Mouse (Mus musculus): Measurements from ENCODE around the gene Fxyd7. TPM values are rescaled to one million over a fixed set of nuclear protein-coding genes. Genes with fewer than 3 reads are reported as not detected.

The Fxyd7 gene
- polyA plus RNA-seq, 1 experiment from 2014 or later: 0.47 TPM

GRCm38 (mm10) chr7:31086175-31086755 lies 35.0 kb upstream of the Fxyd7 start:
- DNase-seq: no peak
- H3K27me3 ChIP-seq: no peaks in the 10 kb centered on the region
- no peak overlapping the region for H3K27ac ChIP-seq
- H3K9ac ChIP-seq: no peak overlapping the region
- WGBS (ENCODE audit: insufficient replicate concordance): 71% methylated on average over 9 of the region's 9 CpGs
- H3K9me3 ChIP-seq (replicated peaks): no peaks in the 10 kb centered on the region
- peaks cover 11% of the 10 kb centered on the region for H3K4me1 ChIP-seq (replicated peaks)
- H3K4me2 ChIP-seq: no peak overlapping the region
- no peak overlapping the region for H3K4me3 ChIP-seq (replicated peaks)
- ATAC-seq (ENCODE audit: low read depth): no peak
- no peaks in the 10 kb centered on the region for H3K36me3 ChIP-seq

GRCm38 (mm10) chr7:31085171-31085570 lies 33.9 kb upstream of the Fxyd7 start:
- H3K4me1 ChIP-seq (replicated peaks): peaks cover 11% of the 10 kb centered on the region

GRCm38 (mm10) chr7:31084140-31084539 lies 32.9 kb upstream of the Fxyd7 start:
- no peaks in the 10 kb centered on the region for H3K9me3 ChIP-seq (replicated peaks)
- H3K4me1 ChIP-seq (replicated peaks): peaks cover 11% of the 10 kb centered on the region
- H3K4me3 ChIP-seq (replicated peaks): no peak overlapping the region
- 50% methylated on average over 9 of the region's 9 CpGs for WGBS (ENCODE audit: insufficient replicate concordance)
- no peak overlapping the region for H3K4me2 ChIP-seq
- DNase-seq: no peak
- ATAC-seq (ENCODE audit: low read depth): no peak
- no peak overlapping the region for H3K9ac ChIP-seq
- H3K36me3 ChIP-seq: no peaks in the 10 kb centered on the region
- no peaks in the 10 kb centered on the region for H3K27me3 ChIP-seq
- 0 out of 2 replicates have a peak overlapping the region, but pooled peaks have one; percentile 18 for H3K27ac ChIP-seq

More at GRCm38 (mm10) chr7:31085171-31085570, 33.9 kb upstream of the Fxyd7 start:
- H3K27me3 ChIP-seq: no peaks in the 10 kb centered on the region
- H3K36me3 ChIP-seq: no peaks in the 10 kb centered on the region
- no peaks in the 10 kb centered on the region for H3K9me3 ChIP-seq (replicated peaks)
- no peak for DNase-seq
- no peak overlapping the region for H3K4me2 ChIP-seq
- H3K27ac ChIP-seq: no peak overlapping the region; the same call in 1 of the 2 replicates
- no peak overlapping the region for H3K4me3 ChIP-seq (replicated peaks)
- ATAC-seq (ENCODE audit: low read depth): no peak
- H3K9ac ChIP-seq: no peak overlapping the region
- 44% methylated on average over 3 of the region's 3 CpGs for WGBS (ENCODE audit: insufficient replicate concordance)

DNA sequence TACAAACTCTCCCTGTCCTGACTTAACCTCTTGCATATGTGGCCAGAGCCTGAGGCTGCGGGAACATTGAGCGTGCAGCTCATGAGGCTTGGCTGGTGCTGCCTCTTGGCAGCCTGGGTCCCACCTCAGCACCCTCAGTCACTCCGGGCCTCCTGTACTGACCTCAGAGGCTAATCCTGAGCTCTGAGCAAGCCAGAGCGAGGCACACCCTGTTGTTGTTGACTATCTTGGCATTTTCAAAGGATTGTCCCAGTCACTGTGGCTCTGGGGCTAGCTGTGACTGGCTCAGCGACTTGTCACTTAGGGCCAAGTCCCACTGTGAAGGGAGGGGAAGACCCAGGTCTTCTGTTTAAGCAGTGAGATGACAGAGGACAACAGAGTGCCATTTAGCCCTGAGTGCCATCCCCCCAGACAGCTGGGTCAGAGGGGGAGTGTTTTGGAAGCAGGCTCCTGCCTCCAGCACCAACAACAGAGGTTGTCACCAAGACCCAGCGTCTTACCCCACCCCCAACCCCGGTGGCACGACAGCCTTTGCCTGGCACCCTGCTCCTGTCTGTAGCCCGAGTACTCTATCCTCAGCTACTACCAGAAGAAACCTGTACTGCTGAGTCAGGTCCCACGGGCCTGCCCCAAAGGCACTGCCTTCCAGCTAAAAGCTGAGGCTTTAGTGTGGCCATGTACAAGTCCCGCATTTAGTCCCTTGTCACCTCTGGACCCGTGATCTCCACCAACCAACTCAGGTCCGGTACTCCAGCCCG lies 31.7 kb upstream of the Fxyd7 start:
- no peak overlapping the region for H3K9ac ChIP-seq
- H3K27ac ChIP-seq: no peak overlapping the region
- H3K4me1 ChIP-seq (replicated peaks): peaks cover 11% of the 10 kb centered on the region
- no peak for DNase-seq
- no peaks in the 10 kb centered on the region for H3K36me3 ChIP-seq
- H3K9me3 ChIP-seq (replicated peaks): no peaks in the 10 kb centered on the region
- H3K4me3 ChIP-seq (replicated peaks): no peak overlapping the region
- no peaks in the 10 kb centered on the region for H3K27me3 ChIP-seq
- 62% methylated on average over 14 of the region's 14 CpGs for WGBS (ENCODE audit: insufficient replicate concordance)
- H3K4me2 ChIP-seq: no peak overlapping the region
- no peak for ATAC-seq (ENCODE audit: low read depth)

DNA sequence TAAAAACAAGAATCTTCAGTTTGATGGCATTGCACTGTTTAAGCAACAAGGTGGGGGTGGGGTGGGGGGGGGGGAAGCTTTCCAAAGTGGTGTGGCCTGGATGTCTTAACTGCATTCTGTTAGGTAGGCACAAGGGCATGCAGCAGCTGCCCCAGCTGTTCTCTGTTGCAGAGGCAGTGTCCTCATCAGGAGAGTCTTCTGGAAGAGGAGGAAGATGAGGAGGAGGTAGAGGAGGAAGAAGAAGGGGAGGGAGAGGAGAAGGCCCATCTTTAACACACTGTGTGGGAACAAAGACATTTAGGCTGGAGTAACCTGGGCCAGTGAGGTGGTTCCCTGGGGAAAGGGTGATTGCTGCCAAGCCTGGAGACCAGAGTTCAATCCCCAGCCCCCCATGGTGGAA lies 30.8 kb upstream of the Fxyd7 start:
- H3K9me3 ChIP-seq (replicated peaks): no peaks in the 10 kb centered on the region
- no peak overlapping the region for H3K27ac ChIP-seq
- H3K4me3 ChIP-seq (replicated peaks): no peak overlapping the region
- no peak overlapping the region for H3K4me2 ChIP-seq
- H3K9ac ChIP-seq: no peak overlapping the region
- H3K27me3 ChIP-seq: no peaks in the 10 kb centered on the region
- ATAC-seq (ENCODE audit: low read depth): no peak
- no peaks in the 10 kb centered on the region for H3K36me3 ChIP-seq
- H3K4me1 ChIP-seq (replicated peaks): peaks cover 11% of the 10 kb centered on the region
- DNase-seq: no peak

DNA sequence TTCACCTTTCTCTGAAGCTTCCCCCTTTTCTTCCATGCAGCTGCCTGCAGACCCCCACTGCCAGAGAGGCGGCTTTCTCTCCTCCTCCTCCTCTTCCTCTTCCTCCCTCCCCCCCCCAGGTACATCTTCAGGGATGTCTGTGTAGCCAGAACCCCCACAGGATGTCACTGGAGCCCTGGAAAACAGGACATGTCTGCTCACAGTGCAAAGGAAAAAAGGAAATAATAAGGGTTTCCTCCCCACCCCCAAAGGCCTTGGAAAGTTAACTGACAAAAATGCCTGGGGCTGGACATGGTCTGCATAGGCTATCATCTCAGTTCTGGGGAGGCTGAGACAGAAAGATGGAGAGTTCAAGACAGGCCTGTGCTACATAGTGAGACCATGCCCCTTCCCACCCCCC lies 29.8 kb upstream of the Fxyd7 start:
- DNase-seq (no peak), ATAC-seq (ENCODE audit: low read depth) (no peak)
- 30% methylated on average over 1 of the region's 1 CpGs for WGBS (ENCODE audit: insufficient replicate concordance)
- H3K9ac ChIP-seq: no peak overlapping the region
- H3K27ac ChIP-seq: no peak overlapping the region
- H3K4me1 ChIP-seq (replicated peaks): peaks cover 11% of the 10 kb centered on the region
- no peaks in the 10 kb centered on the region for H3K36me3 ChIP-seq
- H3K27me3 ChIP-seq: no peaks in the 10 kb centered on the region
- no peak overlapping the region for H3K4me3 ChIP-seq (replicated peaks)
- no peak overlapping the region for H3K4me2 ChIP-seq
- no peaks in the 10 kb centered on the region for H3K9me3 ChIP-seq (replicated peaks)

DNA sequence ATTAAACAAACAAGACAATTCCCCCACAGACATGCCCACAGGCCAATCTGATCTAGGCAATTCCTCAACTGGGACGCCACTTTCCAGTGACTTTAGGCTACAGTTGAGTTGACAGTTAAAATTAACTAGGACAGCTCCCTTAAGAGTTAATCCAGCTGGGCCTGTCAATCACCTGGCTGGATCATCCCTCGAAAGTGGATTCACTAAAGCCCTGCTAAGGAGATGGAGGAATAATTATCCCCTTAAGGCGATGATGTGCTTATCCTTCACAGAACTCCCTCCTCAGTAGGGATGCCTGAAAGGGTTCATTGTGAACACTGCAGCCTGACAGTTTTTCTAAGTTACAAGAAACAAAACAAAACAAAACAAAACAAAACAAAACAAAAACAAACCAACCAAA lies 29.3 kb upstream of the Fxyd7 start:
- ATAC-seq (ENCODE audit: low read depth): no peak
- no peak overlapping the region for H3K4me2 ChIP-seq
- H3K27me3 ChIP-seq: no peaks in the 10 kb centered on the region
- 54% methylated on average over 3 of the region's 3 CpGs for WGBS (ENCODE audit: insufficient replicate concordance)
- H3K9ac ChIP-seq: no peak overlapping the region
- DNase-seq: no peak
- H3K4me1 ChIP-seq (replicated peaks): peaks cover 11% of the 10 kb centered on the region
- no peaks in the 10 kb centered on the region for H3K9me3 ChIP-seq (replicated peaks)
- no peak overlapping the region for H3K4me3 ChIP-seq (replicated peaks)
- H3K27ac ChIP-seq: no peak overlapping the region
- H3K36me3 ChIP-seq: no peaks in the 10 kb centered on the region

- no peak for ATAC-seq (ENCODE audit: low read depth)
- peaks cover 10% of the 10 kb centered on the region for H3K4me1 ChIP-seq (replicated peaks)
Observed at GRCm38 (mm10) chr7:31079670-31080069, 28.4 kb upstream of the Fxyd7 start.

GRCm38 (mm10) chr7:31077885-31078445 lies 26.7 kb upstream of the Fxyd7 start:
- no peaks in the 10 kb centered on the region for H3K36me3 ChIP-seq
- no peak overlapping the region for H3K9ac ChIP-seq
- 29% methylated on average over 5 of the region's 5 CpGs for WGBS (ENCODE audit: insufficient replicate concordance)
- H3K4me1 ChIP-seq (replicated peaks): 0 out of 2 replicates have a peak, but pooled peaks cover 2% of the 10 kb centered on the region
- no peak overlapping the region for H3K27ac ChIP-seq
- H3K27me3 ChIP-seq: no peaks in the 10 kb centered on the region
- H3K4me2 ChIP-seq: no peak overlapping the region
- H3K4me3 ChIP-seq (replicated peaks): no peak overlapping the region
- ATAC-seq (ENCODE audit: low read depth): no peak
- H3K9me3 ChIP-seq (replicated peaks): no peaks in the 10 kb centered on the region
- no peak for DNase-seq

More at GRCm38 (mm10) chr7:31079670-31080069, 28.4 kb upstream of the Fxyd7 start:
- no peak overlapping the region for H3K27ac ChIP-seq
- DNase-seq: no peak
- no peaks in the 10 kb centered on the region for H3K9me3 ChIP-seq (replicated peaks)
- H3K36me3 ChIP-seq: no peaks in the 10 kb centered on the region
- no peak overlapping the region for H3K4me3 ChIP-seq (replicated peaks)
- H3K27me3 ChIP-seq: no peaks in the 10 kb centered on the region
- 75% methylated on average over 8 of the region's 8 CpGs for WGBS (ENCODE audit: insufficient replicate concordance)
- no peak overlapping the region for H3K4me2 ChIP-seq
- no peak overlapping the region for H3K9ac ChIP-seq

- no peak for DNase-seq
- Histone ChIP-seq H3K9me3 (replicated peaks) (no peaks in the 10 kb centered on the region), H3K9ac (no peak overlapping the region), H3K4me3 (replicated peaks) (no peak overlapping the region), H3K27ac (no peak overlapping the region), H3K27me3 (no peaks in the 10 kb centered on the region), H3K36me3 (no peaks in the 10 kb centered on the region), H3K4me2 (no peak overlapping the region), H3K4me1 (replicated peaks) (0 out of 2 replicates have a peak, but pooled peaks cover 2% of the 10 kb centered on the region)
- 51% methylated on average over 6 of the region's 6 CpGs for WGBS (ENCODE audit: insufficient replicate concordance)
- ATAC-seq (ENCODE audit: low read depth): no peak
Observed at GRCm38 (mm10) chr7:31077470-31077869, 26.2 kb upstream of the Fxyd7 start.

DNA sequence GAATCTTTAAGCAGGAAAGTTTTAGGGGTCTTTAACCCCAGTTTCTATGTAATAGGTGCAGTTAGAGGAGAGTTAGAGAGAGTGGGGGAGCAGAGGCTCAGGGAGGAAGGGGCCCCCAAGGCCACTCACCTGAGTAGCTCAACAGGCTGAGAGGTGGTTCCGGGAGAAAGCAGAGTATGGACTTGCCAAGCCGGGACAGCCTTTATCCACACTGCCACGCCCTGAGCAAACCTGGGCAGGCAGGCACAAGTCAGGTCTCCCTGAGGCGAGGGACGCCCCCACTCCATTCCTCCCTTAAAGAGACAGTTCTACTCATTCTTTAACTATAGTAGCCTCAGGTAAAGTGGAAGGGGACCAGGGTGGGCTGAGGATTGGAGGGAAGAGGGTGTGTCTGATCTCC lies 25.2 kb upstream of the Fxyd7 start, which contains the start of gene Fxyd3:
TSS of gene Fxyd3 (minus strand) at position 213 of the 400 bp plus-strand sequence.
- H3K4me1 ChIP-seq (replicated peaks): 0 out of 2 replicates have a peak, but pooled peaks cover 2% of the 10 kb centered on the region
- no peaks in the 10 kb centered on the region for H3K36me3 ChIP-seq
- H3K4me2 ChIP-seq: no peak within 1 kb of the TSS
- ATAC-seq (ENCODE audit: low read depth): no peak
- 32% methylated on average over 5 of the region's 5 CpGs for WGBS (ENCODE audit: insufficient replicate concordance)
- no peak within 1 kb of the TSS for H3K27ac ChIP-seq
- no peak within 1 kb of the TSS for H3K9ac ChIP-seq
- H3K27me3 ChIP-seq: no peaks in the 10 kb centered on the region
- H3K9me3 ChIP-seq (replicated peaks): no peaks in the 10 kb centered on the region
- DNase-seq: no peak
- H3K4me3 ChIP-seq (replicated peaks): no peak within 1 kb of the TSS

All from liver, embryonic 13.5 days (tissue).